Mouse (Mus musculus) Muller cell, postnatal 12 days (primary cell): ENCODE data around the gene Pip4k2b.
"Not testable (repeated sequence)": the region's sequence is repeated elsewhere in the genome, so short reads cannot be mapped to it uniquely, and the experiment has no call there.

Source experiments
- DNase-seq: peaks from one replicate; pipeline ENCODE4 v3.0.0-alpha.2; 2015; ENCODE audit errors: inconsistent ontology term

The Pip4k2b gene

GRCm38 (mm10) chr11:97744063-97744717 lies at the start of gene Pip4k2b:
TSS of gene Pip4k2b (minus strand) at chr11:97744704.
- peak; percentile 29 for DNase-seq

- DNase-seq: no peak
These were observed 48.7 kb upstream of the Pip4k2b start for GRCm38 (mm10) chr11:97793165-97793564.

GRCm38 (mm10) chr11:97790778-97791438 lies 46.4 kb upstream of the Pip4k2b start:
- not testable (repeated sequence) for DNase-seq

- no peak for DNase-seq
These were observed 45.2 kb upstream of the Pip4k2b start for GRCm38 (mm10) chr11:97789727-97790126.

GRCm38 (mm10) chr11:97787961-97788360 lies 43.5 kb upstream of the Pip4k2b start:
- DNase-seq: no peak

- no peak for DNase-seq
These were observed 38.0 kb upstream of the Pip4k2b start for GRCm38 (mm10) chr11:97782564-97782895.

GRCm38 (mm10) chr11:97781832-97782563 lies 37.5 kb upstream of the Pip4k2b start, which contains the start of gene Rpl23:
TSS of gene Rpl23 (minus strand) at chr11:97782437.
- DNase-seq: peak; percentile 99

- DNase-seq: no peak
These were observed 37.0 kb upstream of the Pip4k2b start for GRCm38 (mm10) chr11:97781478-97781831.

GRCm38 (mm10) chr11:97779968-97780701 lies 35.6 kb upstream of the Pip4k2b start:
- DNase-seq: no peak

GRCm38 (mm10) chr11:97778918-97779317 lies 34.4 kb upstream of the Pip4k2b start:
- no peak for DNase-seq

- DNase-seq: no peak
These were observed 32.6 kb upstream of the Pip4k2b start for GRCm38 (mm10) chr11:97777129-97777529.

- DNase-seq: no peak
These were observed 32.1 kb upstream of the Pip4k2b start for GRCm38 (mm10) chr11:97776497-97777128.

- no peak for DNase-seq
These were observed 31.4 kb upstream of the Pip4k2b start, which contains the start of gene 1700001P01Rik for GRCm38 (mm10) chr11:97775808-97776496. TSS of gene 1700001P01Rik (minus strand) at chr11:97775918.

GRCm38 (mm10) chr11:97775186-97775585 lies 30.7 kb upstream of the Pip4k2b start:
- no peak for DNase-seq

GRCm38 (mm10) chr11:97771410-97771809 lies 26.9 kb upstream of the Pip4k2b start:
- DNase-seq: no peak

- no peak for DNase-seq
These were observed 25.2 kb upstream of the Pip4k2b start for GRCm38 (mm10) chr11:97769704-97770103.

- DNase-seq: peak; percentile 94
These were observed 21.8 kb upstream of the Pip4k2b start, which contains the start of gene Cwc25 for GRCm38 (mm10) chr11:97766154-97766881. TSS of gene Cwc25 (minus strand) at chr11:97766556.

- no peak for DNase-seq
These were observed 17.1 kb upstream of the Pip4k2b start for GRCm38 (mm10) chr11:97761638-97762037.

- no peak for DNase-seq
These were observed 14.4 kb upstream of the Pip4k2b start for GRCm38 (mm10) chr11:97758942-97759341.

GRCm38 (mm10) chr11:97758125-97758524 lies 13.6 kb upstream of the Pip4k2b start:
- no peak for DNase-seq
